Mouse (Mus musculus): Measurements from ENCODE around the gene Fzd7. TPM values are rescaled to one million over a fixed set of nuclear protein-coding genes. Genes with fewer than 3 reads are reported as not detected.

The Fzd7 gene
- total RNA-seq, 4 experiments from 2014 or later = 34.5 to 48.6 (median 42.6) TPM

DNA sequence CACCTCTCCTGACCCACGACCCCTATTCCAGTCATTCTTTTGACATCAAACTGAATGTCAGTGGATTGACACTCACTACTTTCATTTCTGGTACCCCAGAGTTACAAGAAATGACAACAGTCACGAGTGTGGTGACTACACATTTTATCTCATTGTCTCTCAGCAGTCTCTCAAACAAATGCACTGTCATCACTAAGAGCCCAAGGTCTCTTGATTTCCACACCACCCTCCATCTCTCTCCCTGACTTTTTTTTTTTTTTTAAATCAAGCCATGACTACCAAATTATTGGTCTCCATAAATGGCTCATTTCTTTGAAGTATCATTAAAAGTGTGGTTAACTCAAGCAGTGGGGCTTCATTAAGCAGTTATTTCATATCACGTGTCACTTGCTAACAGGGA is 17.1 kb downstream of the Fzd7 start:
- DNase-seq (ENCODE audit: low spot score in 2 of 2) = no peak

DNA sequence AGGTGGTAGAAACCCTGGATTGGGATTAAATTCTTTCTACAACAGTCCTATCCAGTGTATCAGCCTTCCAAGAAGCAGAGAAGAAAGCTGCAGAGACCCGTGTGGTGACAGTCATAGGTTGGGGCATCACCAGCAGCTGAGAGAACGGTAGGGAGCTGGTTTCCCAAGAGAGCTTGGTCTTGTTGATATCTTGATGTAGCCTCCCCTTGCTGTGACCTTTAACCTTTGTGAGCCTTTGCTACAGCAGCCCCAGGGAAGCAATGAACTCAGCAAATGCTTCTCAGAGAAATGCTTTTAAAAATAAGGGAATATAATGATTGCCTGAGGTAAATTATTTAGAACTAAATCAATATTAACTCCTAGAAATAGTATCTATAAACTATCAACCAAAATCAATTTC is 20.1 kb downstream of the Fzd7 start:
- DNase-seq (ENCODE audit: low spot score in 2 of 2) = no peak

DNA sequence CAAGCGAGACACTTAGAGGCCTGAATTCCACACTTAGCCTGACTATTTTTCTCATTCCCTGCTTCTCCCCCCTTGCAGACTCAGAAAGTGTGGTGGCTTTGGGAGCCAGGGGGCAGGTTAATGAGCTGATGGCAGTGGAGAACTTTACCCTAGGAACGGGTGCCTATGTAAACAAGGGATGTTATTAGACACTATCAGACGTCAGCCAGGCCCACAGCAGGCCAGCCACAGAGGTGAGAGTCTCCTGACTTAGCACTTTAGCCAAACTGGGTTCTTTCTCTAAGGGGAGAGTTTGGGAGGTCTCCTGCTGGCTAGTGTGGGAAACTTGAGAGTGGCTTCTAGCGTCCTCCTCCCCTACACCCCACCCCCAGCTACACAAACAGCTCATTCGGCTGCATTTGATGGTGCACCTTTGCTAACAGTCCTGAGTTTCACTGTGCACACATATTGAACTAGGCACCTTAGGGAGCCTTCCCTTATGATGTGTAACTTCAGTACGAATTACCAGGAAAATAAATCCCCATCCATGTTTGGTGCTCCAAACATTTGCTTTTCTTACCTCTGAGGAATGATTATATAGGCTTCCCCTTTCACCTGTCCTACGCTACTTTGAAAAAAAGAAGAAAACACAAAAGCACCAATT is 21.6 kb downstream of the Fzd7 start:
- DNase-seq (ENCODE audit: low spot score in 2 of 2) = peak in 1 of 2 experiments; percentile 40

DNA sequence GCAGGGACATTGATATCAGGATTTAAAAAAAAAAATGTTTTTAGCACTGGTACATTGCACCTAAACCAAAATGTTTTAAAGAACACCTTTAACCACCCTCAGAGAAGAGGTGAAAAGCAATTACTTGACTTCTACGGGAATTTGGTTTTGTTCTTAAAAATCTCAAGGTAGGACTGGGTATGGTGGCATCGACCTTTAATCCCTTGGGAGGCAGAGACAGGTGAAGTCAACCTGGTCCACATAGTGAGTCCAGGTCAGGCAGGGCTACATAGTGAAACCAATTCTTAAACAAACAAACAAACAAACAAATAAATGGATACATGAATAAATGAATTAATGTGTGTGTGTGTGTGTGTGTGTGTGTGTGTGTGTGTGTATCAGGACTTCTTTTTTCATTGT is 22.1 kb downstream of the Fzd7 start:
- no peak for DNase-seq (ENCODE audit: low spot score in 2 of 2)

DNA sequence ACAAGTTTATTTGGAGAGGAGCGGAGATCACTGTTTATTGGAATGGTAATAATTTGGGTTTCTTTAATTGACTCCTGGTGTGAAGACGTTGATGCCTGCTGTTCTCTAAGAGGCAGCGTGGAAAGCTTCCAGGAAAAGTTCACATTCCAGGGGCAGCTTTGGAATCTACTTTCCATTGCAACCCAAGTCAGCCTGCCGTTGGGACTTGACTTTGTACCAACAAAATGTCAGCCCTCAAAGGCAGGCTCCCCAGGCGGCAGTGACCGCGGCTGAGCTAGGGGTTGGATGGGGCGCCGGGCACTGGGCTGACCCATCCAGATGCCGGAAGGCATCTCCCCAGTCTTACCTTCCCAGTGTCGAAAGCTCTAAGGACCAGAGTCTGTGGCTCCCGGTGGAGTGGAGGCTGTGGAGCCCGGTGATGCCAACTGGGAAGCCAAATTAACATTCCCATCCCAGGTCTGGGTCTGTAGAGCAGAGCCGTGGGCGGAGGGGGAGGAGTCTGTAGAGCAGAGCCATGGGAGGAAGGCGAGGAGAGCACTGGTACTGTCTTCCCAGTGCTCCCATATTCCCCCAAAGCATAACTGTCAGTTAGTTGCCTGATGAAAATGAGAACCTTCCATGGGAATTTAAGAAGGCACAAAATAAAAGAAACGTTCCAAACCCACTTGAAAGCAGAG is 26.4 kb downstream of the Fzd7 start:
- peak; percentile 35 to 55 for DNase-seq (ENCODE audit: low spot score in 2 of 2)

DNA sequence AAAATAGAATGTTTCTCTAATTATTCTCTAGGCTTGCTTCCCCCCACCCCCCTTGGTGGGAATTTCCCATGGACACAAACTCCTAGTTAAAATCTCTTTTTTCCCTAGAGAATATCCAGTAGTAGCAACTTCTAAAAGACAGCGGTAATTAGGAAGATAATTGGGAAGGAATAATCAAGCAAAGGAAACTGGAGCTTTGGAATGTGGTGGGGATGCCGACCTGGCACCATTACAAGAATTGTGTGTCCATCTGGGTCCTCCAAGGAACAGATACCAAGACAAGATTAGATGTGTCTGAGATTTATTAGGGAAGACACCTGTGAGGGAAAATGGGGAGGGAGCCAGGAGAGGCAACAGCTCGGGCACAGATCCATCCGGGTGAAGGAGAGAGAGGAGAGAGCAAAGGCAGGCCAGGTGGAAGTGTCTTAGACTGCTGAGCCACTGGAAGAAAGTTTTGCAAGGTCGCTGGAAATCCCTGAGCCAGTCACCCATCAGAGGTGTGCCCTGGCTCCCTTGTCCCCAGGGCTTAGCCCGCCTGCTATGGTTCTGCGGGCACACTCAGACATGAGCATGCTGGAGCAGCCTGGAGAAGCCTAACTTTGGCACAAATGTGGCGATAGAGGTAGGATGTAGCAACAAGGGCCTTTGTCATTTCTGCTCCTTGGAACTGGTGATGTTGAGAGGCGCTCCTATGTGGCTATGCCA is 29.5 kb downstream of the Fzd7 start:
- DNase-seq (ENCODE audit: low spot score in 2 of 2) = peak; percentile 55 to 74

DNA sequence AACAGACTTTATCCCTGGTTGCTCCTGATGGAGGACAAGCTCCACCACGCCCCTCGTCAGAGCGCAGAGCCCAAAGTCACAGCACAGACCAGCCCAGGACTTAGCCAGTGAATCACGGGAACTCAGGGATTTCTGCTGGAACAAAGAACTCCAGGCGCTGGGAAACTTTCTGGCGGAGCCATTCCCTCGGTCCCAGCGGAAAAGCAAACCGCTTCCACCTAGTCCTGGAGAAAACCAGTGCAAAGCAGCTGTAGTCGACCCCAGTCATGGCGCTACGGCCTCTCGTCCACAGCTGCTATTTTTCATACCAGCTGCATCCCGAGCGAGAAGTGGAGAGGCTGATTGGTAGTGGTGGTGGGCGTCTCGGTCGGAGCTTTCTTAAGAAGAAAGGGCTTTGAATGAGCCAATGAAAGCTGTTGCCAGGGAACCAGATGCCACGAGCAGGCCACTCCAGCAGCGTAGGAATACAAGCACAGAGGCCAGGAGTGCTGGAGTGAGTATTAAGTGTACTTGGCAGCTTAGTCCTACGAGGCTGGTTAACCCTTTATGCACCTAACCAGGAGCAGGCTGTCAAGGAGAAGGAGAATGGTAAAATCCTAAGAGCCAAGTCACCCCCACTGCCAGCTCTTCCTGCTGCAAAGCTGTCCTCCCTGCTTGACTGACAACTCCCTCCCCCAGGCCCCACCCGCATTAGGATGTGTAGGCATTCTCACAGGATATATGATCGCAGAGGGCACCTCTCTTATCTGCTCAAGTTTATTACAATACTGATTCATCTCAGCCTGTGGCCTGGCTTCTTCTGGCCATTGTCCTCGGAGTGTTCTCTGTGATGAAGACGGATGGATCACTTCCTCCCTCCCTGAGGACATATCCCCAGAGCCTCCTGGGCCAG is 34.0 kb downstream of the Fzd7 start, which contains the start of gene Gm973:
Gene Gm973, plus strand, starts transcription at position 239 of the 892 bp plus-strand sequence.
- peak; percentile 31 to 36 for DNase-seq (ENCODE audit: low spot score in 2 of 2)

DNA sequence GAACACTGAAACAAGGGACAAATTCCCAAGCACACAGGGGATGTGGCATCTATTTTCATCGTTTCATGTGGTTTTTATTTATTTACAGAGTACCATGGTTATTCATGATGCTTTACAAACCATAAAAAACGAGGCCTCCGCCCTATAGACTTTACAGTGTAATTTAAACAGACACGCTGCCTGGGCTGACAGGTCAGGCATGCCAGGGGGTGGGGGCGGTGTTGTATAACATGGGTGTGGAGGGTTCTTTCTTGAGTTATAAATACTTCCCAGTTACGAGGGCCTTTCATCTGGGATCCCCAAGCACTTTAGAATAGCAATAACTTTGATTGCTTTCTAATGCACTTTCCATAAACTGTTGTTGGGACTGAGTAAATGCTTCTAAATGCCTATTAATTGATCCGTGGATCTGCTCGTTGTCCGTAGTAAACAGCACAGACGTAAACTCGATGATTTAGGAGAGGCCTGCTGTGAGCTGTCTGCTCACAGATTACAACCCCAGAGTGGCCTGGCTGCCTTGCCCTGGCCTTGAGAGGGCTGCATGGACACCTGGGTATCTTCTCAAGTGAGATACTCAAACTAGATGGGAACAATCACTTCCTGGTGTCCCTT is 38.1 kb downstream of the Fzd7 start:
- no peak for DNase-seq (ENCODE audit: low spot score in 2 of 2)

DNA sequence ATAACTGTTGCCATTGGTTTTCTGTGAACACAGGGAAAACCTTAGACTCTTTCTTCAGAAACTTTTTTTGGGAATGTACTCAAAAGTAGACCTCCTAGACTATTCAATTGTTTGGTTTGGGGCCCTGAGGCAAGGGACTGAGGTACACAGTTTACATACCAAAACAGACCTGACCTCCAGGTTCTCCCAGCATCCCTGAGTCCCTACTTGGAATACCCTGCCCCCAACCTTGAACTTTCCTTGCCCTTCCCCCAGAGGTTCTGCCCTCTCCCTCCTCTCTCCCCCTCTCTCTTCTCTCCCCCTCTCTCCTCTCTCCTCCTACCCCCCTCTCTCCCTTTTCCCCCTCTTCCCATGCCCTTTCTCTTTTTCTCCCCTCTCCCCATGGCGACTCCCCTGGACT is 40.2 kb downstream of the Fzd7 start:
- DNase-seq (ENCODE audit: low spot score in 2 of 2) = no peak

DNA sequence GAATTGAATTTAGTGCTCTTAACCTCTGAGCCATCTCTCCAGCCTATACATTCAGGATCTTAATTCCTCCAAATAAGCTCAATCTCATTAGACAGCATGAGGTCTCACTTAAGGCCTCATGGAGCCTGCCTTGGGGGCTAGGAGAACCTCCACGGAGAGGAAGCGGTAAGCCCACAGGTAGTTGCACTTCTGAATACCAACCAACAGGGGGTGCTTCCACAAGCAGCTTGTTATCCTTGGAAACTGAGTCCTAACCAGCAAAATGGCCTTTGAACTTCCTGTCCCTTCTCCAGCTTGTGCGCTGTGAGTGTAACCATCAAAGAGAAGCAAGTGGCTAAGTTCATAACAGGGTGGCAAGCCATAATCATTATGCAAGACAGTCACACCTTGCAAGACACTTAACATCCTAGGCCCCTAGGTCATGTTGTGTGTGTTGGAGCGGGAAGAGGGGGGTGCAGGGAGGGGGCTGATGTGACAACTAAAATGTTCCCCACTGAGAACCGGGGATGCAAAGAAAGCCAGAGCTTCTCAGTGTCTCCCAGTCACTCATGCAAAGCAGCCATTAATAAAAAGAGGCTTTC is 41.2 kb downstream of the Fzd7 start:
- no peak for DNase-seq (ENCODE audit: low spot score in 2 of 2)

DNA sequence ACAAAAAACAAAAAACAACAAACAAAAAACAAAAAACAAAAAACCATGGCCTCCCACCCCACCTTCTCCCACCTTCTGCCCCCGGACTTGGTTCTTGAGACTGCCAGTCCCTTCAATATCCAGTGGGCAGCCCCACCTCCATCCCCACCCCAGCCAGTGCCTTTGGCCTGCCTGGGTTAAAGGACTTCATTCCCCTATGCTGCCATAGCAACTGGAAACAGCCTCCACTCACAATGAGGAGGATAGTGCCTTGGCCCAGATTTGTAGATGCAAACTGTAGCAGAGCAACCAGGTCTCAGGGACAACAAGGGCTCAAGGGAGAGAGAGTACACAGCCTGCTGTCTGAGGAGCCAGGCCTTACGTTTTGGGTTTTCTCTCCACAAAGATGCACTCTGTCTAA is 41.8 kb downstream of the Fzd7 start:
- no peak for DNase-seq (ENCODE audit: low spot score in 2 of 2)

DNA sequence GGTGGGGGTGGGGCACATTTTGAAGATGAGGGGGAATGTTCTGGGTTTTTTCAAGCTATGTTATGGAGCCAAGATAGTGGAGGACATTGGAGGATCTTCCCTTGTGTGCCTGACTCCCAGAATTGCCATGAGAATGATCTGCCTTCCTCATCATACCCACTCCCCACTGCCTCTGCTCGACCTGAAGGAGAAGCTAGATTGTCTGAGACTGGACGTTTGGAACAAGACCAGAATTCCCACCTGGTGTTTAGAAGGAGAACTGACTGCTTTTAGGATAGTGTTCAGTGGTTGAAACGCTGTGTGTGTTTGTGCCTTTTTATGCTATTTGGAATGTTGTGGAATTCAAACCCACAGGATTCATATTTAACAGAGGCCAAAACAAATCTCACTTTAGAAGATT is 42.5 kb downstream of the Fzd7 start:
- DNase-seq (ENCODE audit: low spot score in 2 of 2) = no peak

DNA sequence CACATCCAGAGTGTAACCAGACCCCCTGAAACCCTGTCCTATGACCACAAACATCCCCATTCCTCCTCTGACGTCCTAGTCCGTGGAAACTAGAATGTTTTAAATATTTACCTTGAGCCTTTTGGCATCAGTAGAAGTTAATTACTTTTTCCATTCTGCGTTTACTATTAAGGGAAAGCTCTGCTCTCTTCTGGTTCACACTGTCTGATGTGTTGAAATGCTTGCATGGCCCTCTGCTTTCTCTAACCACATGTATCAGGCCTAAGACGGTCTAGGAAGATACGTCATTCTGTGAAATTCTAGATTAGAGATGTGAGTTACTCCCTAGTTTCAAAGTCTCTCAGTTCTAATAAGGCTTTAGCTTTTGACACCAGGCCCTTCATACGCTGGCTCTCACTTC is 45.0 kb downstream of the Fzd7 start:
- DNase-seq (ENCODE audit: low spot score in 2 of 2) = no peak

DNA sequence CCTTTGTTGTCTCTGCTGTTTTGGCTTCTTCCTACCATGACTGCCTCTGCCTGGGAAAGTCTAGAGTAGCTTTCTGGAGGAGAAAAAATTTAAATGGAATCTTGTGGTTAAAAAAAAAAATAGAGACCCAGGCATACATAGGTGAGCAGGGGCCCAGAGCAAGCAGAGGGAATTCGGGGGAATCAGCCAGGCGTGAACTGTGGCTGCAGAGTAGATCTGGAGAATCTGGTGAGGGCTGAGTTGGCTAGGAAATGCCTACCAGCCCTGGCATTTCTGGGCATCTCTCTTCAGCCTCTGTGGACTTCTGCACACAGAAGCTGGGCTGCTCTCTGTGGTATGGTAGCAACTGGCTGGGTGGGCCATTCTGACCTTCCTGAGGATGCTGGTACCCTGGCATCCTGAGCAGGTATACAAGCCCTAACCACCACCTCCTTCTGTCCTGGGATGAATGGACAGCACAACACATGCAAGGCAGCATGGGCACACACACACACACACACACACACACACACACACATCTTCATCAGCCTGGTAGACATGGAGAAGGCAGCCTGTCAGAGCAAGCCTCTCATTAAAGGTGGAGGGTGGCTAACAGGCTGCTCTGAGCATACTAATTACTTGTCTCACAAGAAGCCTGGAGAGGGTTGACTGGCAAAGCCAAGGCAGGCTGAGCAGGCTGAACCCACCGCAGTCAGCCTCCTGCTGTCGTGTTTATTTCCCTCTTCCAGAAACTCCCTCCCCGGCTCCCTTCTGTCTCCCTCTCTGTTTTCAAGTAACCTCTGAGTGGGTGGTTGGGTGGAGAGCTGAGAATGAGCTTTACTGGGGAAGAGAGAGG is 53.0 kb downstream of the Fzd7 start:
- no peak for DNase-seq (ENCODE audit: low spot score in 2 of 2)

Other genes starting within 250 kb of the Fzd7 start
- 10 to 100 TPM; 16.5 to 18.5 (median 17.7) TPM for gene Als2, start 245.2 kb upstream of the Fzd7 start, total RNA-seq (2022)
- gene Cdk15, start 225.5 kb upstream of the Fzd7 start, total RNA-seq (2022) = under 1 TPM in 1 of 4 experiments, not detected in 3; 0.22 TPM
- gene Gm973, start 33.8 kb downstream of the Fzd7 start, total RNA-seq (2022) = 1 to 10 TPM in 2 of 4 experiments, under 1 TPM in 2; 0.56 to 1.8 (median 0.90) TPM
- gene Sumo1, start 188.4 kb downstream of the Fzd7 start, total RNA-seq (2022) = 10 to 100 TPM; 59.4 to 67.8 (median 61.6) TPM
- 10 to 100 TPM; 16.4 to 25.0 (median 23.7) TPM for gene Nop58, start 202.5 kb downstream of the Fzd7 start, total RNA-seq (2022)

Data from gastrocnemius, adult 8-10 months (tissue).